Mouse (Mus musculus) kidney, adult 10 weeks (tissue): ENCODE measurements around the gene Mrap. TPM values are rescaled to one million over a fixed set of nuclear protein-coding genes. Genes with fewer than 3 reads are reported as not detected.

ENCODE experiments used
- polyA plus RNA-seq: library from polyadenylated mRNA; stranded (reverse); fragments of 350-450 nt; fragmentation: Illumina TruSeq; extraction: RNeasy Lipid Tissue Mini Kit (QIAGEN cat#74804); gene quantifications from one replicate; pipeline ENCODE4 v1.2.3, GENCODE M21; 2014; ENCODE audit warnings: low read depth, low replicate concordance

The Mrap gene
- not detected for polyA plus RNA-seq

DNA sequence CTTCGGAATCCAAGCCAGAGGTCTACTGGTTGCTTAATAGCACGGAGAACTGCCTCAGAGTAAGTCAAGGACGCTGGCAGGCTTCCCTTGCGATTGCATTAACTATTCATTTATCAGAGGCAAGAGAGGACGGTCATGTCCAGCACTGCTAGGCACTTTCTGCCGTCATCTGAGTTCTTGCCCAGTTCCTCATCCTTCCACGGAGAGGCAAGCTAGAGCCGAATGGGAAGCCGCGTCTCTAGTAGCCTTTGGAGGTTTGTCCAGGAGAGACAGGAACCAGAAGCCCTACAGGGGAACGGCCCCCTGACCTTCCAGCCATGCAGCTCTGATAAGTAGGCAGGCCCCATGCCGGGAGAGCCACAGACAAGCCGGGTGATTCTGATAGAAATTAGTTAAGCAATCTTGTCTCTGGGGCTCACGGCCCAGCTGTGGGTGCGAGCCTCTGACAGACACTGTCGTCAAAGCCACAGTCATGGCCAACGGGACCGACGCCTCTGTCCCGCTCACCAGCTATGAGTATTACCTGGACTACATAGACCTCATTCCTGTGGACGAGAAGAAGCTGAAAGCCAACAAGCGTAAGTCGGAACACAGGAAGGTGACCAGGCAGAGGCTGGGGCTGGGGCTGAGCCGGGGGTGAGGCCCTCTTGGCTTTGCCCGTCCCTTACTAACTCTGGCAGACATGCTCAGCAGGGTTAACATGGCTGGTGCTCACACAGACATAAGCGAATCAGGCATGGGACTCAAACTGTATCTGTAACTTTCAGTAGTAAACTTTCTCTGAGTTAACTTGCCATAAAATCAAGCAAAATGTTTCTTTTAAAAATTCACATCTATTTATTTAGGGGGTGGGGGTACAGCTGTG lies at the start of gene Mrap:
Gene Mrap, plus strand, starts transcription at position 116 of the 865 bp plus-strand sequence.

GRCm38 (mm10) chr16:90727233-90728115 lies 10.5 kb upstream of the Mrap start, which contains the start of gene Mis18a:
Gene Mis18a (minus strand): TSS chr16:90727404.

Other genes with a start within 250 kb of the Mrap start
- gene Mis18a, start 10.8 kb upstream of the Mrap start, polyA plus RNA-seq, result 6.3 TPM
- gene Urb1, start 72.2 kb downstream of the Mrap start, polyA plus RNA-seq, result 2.8 TPM
- gene Eva1c, start 88.5 kb downstream of the Mrap start, polyA plus RNA-seq, result 2.1 TPM
- 9.9 TPM for gene Cfap298, start 196.9 kb downstream of the Mrap start, polyA plus RNA-seq